Mouse (Mus musculus) lung, adult 10 weeks (tissue): ENCODE measurements around the gene Gm10376. TPM values are rescaled to one million over a fixed set of nuclear protein-coding genes. Genes with fewer than 3 reads are reported as not detected.

ENCODE experiments used
- polyA plus RNA-seq: library from polyadenylated mRNA; stranded (reverse); fragments of 350-450 nt; fragmentation: Illumina TruSeq; extraction: RNeasy Lipid Tissue Mini Kit (QIAGEN cat#74804); gene quantifications from one replicate; pipeline ENCODE4 v1.2.3, GENCODE M21; 2014; ENCODE audit warnings: low read depth, low replicate concordance; ENCODE audit not compliant: insufficient read depth

Gene Gm10376
- polyA plus RNA-seq = not detected

DNA sequence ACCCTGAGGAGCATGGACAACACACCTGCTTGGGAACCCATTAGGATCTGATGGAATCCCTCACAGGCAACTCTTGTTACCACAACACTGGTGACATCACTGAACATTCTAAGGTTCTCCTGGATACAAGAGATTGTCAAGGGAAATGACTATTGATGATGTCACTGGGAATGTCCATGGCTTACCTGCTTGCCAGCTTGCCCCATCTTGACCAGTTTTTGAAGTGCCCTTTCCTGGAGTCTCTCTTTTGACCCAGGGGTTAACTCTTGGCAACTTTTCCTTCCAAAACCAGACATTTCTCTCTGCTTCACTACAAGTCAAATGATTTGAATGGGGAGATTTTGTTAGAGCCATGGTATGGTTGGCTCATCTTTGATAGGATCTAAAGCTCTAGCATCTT lies at the start of gene Gm10376:
TSS of gene Gm10376 (minus strand) at position 101 of the 400 bp plus-strand sequence.

GRCm38 (mm10) chr14:42993524-42993923 lies 21.9 kb downstream of the Gm10376 start, which contains the start of gene Gm8082:
Gene Gm8082, minus strand, starts transcription at chr14:42993624.

Other genes with a start within 250 kb of the Gm10376 start
- not detected for gene Gm3015, start 246.8 kb downstream of the Gm10376 start, polyA plus RNA-seq
- gene Gm10377, start 217.6 kb downstream of the Gm10376 start, polyA plus RNA-seq = not detected
- gene Gm21977, start 162.2 kb downstream of the Gm10376 start, polyA plus RNA-seq = not detected
- gene Gm8082, start 22.0 kb downstream of the Gm10376 start, polyA plus RNA-seq = not detected
- gene Gm8094, start 61.0 kb upstream of the Gm10376 start, polyA plus RNA-seq = not detected
- not detected for gene Gm8104, start 85.0 kb upstream of the Gm10376 start, polyA plus RNA-seq
- not detected for gene Gm7233, start 164.2 kb upstream of the Gm10376 start, polyA plus RNA-seq
- gene Gm8122, start 219.7 kb upstream of the Gm10376 start, polyA plus RNA-seq = not detected
- not detected for gene Gm8126, start 243.0 kb upstream of the Gm10376 start, polyA plus RNA-seq